Mouse (Mus musculus) CH12.LX (cell line): Measurements from ENCODE around the gene Dnaja3.

Source experiments
- CTCF ChIP-seq, 2 experiments: IDR thresholded peaks in 1 of 2; conservative IDR thresholded peaks in 1 of 2; 2 replicates each; pipeline ENCODE4 v1.5.1; 2011 to 2012; ENCODE audit warnings: low read depth in 2 of 2, low read length in 2 of 2, improper control_type of control experiment in 1 of 2, inconsistent platforms in 1 of 2, mild to moderate bottlenecking in 1 of 2, moderate library complexity in 1 of 2
- E2F4 ChIP-seq: IDR thresholded peaks from 2 replicates; pipeline ENCODE4 v1.6.1; 2011; ENCODE audit warnings: low read depth, low read length, improper control_type of control experiment; ENCODE audit not compliant: insufficient replicate concordance
- MAFK ChIP-seq: IDR thresholded peaks from 2 replicates; pipeline ENCODE4 v1.6.1; 2011; ENCODE audit warnings: low read length, improper control_type of control experiment; ENCODE audit not compliant: insufficient replicate concordance
- MAX ChIP-seq: IDR thresholded peaks from 2 replicates; pipeline ENCODE4 v1.6.1; 2011; ENCODE audit warnings: low read length, improper control_type of control experiment
- PAX5 ChIP-seq: IDR thresholded peaks from 2 replicates; pipeline ENCODE4 v1.6.1; 2012; ENCODE audit warnings: low read length, inconsistent platforms, mixed read lengths
- POLR2A ChIP-seq: IDR thresholded peaks from 2 replicates; pipeline ENCODE4 v1.6.1; 2011; ENCODE audit warnings: low read depth, mild to moderate bottlenecking, improper control_type of control experiment, low read length
- USF2 ChIP-seq: conservative IDR thresholded peaks from 2 replicates; pipeline ENCODE4 v1.6.1; 2011; ENCODE audit warnings: low read depth, low read length, improper control_type of control experiment

DNA sequence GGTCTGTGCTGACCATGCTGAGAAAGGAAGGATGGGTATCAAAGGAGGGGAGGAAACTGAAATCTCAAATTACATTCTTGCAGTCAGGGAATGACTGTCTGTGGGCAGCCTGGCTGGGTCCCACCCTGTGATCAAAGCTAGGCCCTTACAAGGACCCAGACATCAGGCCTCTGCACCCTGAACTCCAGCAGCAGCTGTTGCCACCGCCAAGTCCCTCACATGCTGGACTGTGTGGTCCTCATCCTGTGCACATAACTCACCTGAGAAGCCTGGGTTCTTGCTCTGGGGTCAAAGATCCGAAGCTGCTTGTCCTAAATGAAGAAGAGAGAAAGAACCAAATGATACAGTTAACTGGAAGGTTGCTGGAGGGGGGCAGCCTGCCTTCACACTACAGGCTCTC is 21.8 kb downstream of the Dnaja3 start:
- TF ChIP-seq CTCF (conservative IDR thresholded peaks at IDR 0.05 in 1 of 2, IDR thresholded peaks at IDR 0.05 in 1 of 2; ENCODE audit: low read depth in 2 of 2, low read length in 2 of 2), result no peak
- no peak for TF ChIP-seq MAX
- TF ChIP-seq POLR2A, result no peak
- no peak for TF ChIP-seq MAFK
- no peak for TF ChIP-seq PAX5
- TF ChIP-seq E2F4, result no peak
- no peak for TF ChIP-seq USF2
